Mouse (Mus musculus) right cerebral cortex, postnatal 14 days (tissue): Measurements from ENCODE around the gene Zfpl1.
A peak's percentile ranks its signal among the peaks of the same experiment; 100 is the strongest.
"Not testable (repeated sequence)": the region's sequence is repeated elsewhere in the genome, so short reads cannot be mapped to it uniquely, and the experiment has no call there.

Experiments used
- DNase-seq: peaks from one replicate; pipeline ENCODE4 v3.0.0; 2022

The Zfpl1 gene

DNA sequence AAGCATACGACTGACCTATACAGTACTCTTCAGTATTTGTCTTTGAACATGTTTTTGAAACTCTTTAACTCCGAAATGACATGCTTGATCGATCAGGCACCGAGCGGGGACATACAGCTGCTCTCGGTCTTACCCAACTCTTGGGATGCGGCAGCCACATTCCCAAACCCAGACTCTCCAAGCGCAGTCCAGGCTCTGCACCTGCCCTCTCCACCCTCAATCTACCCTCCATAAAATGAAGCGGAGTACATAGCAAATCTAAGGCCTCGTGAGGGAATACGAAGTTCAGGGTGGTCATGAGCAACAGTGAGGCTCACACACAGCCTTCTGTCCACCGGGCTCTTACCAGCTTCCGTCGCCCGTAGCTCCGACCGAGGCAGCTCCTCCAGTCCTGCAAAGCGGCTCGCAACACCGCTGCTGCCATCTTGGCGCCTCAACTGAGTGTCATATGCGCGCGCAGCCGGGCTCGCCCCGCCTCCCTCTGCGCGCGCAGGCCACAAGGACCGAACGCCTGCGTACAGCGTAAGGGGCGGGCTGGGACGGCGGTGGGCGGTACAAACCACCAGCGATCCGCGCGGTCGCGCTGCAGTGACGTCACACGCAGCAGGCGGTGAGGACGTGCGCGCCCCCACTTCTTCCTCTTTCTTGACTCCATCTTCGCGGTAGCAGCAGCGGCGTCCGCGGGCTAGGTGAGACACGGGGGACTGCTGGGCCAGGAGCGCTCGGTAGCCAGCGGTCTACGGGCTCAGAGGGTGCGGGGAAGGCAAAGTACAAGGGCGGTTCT lies 27.3 kb downstream of the Zfpl1 start, which contains the start of the genes Mrpl49 and Fau:
Mrpl49 (minus strand) TSS at position 473 of the 784 bp plus-strand sequence.
Fau (plus strand) TSS at position 532 of the 784 bp plus-strand sequence.
- peak; percentile 100 for DNase-seq

DNA sequence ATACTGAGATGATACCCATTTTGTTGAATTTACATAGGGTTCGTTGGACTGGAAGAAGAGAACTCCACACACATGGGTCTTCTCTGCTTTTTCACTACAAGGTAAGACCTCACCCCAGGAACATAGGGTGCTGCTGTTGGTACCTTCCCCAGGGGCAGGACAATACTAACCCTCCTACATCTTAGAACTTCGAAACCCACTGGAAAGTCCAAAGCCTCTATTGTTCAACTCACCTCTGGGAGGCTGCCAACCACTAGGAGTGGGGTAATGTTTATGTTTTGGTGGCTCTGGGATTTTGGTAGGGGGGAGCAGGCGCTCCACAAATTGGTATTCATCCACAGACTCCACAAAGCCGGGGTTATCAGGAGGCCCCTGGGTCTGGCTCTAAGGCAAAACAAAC lies 28.1 kb downstream of the Zfpl1 start:
- DNase-seq: no peak

DNA sequence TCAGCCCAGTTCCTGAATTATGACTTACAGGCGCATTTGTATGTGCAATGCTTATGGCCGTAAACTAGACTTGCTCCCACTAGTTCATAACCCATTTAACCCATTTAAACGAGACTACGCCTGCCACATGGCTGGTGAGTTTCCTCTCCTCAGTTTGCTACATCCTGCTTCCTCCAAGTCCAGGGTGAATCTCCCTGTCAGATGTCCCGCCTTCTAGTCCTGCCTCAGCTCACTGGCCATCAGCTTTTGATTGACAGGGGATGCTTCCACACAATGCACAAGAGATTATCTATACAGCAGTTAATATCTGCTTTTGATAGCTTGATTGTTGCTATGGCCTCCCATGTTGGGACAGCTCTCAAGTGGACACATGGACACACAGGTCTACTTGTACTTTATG lies 30.5 kb downstream of the Zfpl1 start:
- DNase-seq: no peak

- DNase-seq: no peak
Measured at GRCm38 (mm10) chr19:6052516-6052915, 32.2 kb downstream of the Zfpl1 start.

- DNase-seq: no peak
Measured at GRCm38 (mm10) chr19:6048681-6049410, 35.9 kb downstream of the Zfpl1 start.

DNA sequence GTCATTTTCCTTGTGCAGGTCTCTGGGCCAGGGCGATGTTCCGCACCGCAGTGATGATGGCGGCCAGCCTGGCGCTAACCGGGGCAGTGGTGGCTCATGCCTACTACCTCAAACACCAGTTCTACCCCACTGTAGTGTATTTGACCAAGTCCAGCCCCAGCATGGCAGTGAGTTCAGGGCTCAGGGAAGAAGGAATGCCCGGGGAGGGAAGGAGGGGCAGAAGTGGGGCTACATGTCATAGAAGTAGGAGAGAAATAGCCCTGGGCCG lies 36.9 kb downstream of the Zfpl1 start:
- DNase-seq: no peak

DNA sequence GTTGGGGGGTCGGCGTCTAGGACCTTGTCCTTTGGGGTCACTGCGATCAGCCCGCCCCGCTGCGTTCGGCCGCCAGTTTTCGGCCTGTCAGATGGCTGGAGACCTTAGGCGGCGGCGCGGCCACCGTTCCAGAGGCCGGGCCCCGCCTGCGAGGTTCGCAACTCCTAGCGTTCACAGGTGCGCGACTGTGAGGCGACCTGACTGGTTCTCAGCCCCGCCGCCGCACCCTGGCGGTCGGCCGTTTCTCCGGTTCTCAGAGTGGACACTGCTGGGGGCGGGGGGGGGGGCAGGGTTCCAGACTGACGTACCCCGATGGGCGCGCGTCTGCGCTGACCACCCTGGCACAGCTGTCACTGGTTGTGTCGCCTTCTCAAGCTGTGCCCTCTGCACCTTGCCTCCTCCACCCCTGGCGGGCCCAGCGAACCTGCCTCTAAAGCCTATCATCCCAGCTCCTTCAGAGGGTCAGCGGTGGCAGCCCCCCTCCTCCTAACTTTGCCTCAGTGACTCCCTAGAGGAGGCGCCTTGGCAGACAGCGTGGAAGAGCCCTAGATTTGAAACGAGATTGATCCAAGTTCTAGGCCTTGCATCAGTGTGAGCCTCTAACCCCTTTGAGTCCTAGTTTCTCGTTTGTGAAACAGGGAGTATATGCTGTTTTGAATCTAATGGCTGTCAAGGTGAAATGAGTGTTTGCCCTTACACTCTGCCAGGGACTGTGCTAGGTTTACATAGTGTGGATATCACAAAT lies 37.4 kb downstream of the Zfpl1 start:
- DNase-seq: no peak

GRCm38 (mm10) chr19:6046294-6047153 lies 38.2 kb downstream of the Zfpl1 start, which contains the start of gene Syvn1:
Gene Syvn1 (plus strand): TSS chr19:6046576.
- peak; percentile 89 for DNase-seq

GRCm38 (mm10) chr19:6045366-6046293 lies 39.1 kb downstream of the Zfpl1 start:
- DNase-seq: no peak

DNA sequence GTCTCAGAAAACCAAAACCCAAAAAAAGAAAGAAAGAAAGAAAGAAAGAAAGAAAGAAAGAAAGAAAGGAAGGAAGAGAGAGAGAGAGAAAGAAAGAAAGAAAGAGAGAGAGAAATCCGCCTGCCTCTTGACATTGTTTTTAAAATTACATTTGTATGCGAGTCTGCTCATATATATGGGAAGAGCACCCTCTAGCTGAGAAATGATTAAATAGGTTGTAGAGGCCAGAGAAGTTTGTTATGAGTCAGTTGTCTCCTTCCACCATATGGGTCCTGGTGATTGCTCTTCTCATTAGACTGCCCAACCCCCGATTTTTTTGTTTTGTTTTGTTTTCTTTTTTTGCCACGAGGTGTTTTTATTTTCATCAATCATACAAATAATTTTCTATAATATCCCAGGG lies 40.7 kb downstream of the Zfpl1 start:
- not testable (repeated sequence) for DNase-seq

- DNase-seq: no peak
Measured at GRCm38 (mm10) chr19:6042293-6042692, 42.5 kb downstream of the Zfpl1 start.

GRCm38 (mm10) chr19:6040002-6040401 lies 44.8 kb downstream of the Zfpl1 start:
- no peak for DNase-seq

- DNase-seq: no peak
Measured at GRCm38 (mm10) chr19:6038326-6038725, 46.4 kb downstream of the Zfpl1 start.

- no peak for DNase-seq
Measured at GRCm38 (mm10) chr19:6037695-6038094, 47.1 kb downstream of the Zfpl1 start.

DNA sequence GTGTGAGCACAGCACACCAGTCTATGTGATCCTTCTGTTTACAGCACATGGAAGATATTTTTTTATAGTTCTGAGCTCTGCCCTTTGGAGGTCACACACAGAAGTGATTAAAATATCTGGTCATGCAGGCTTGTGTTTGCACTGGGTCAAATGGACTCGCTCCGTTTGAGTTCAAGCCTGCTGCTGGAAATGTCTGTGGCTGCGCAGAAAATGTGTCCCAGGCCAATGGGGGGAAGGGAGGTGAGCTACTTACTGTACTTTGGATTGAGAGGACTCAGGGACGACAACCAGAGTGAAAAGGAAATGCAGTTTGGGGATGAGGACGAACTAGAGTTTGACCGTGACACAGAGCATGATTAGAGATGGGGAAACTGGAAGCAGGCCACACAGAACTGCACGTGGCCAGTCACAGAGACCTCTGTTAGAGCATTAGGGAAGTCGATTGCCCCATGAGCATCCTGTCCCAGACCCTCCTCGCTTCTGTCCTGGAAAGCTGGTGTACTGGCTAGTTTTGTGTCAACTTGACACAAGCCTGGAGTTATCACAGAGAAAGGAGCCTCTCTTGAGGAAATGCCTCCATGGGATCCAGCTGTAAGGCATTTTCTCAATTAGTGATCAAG lies 48.7 kb downstream of the Zfpl1 start:
- DNase-seq: no peak
